Mouse (Mus musculus): ENCODE measurements around the gene Trpc7.

Trpc7 gene

DNA sequence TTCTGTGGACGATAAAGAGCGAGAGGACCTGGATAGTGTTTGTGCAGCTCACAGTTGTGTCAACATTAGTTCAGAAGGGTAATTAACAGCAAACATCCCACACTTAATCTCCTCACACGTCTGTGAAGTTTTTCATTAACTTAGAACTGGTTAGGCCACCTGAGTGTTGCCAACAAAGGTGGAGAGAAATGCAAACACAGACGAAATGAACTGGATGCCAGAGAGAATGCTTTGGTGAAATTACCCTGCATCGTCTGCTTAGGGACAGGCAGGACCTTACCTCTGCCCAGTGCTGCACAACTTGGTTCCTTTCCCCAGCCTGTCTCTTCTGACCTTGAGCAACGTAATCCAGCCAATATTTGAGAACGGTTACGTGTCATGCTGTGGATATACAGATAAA lies 148.2 kb downstream of the Trpc7 start:
- no peak for DNase-seq (ENCODE audit: low read depth, low spot score)

DNA sequence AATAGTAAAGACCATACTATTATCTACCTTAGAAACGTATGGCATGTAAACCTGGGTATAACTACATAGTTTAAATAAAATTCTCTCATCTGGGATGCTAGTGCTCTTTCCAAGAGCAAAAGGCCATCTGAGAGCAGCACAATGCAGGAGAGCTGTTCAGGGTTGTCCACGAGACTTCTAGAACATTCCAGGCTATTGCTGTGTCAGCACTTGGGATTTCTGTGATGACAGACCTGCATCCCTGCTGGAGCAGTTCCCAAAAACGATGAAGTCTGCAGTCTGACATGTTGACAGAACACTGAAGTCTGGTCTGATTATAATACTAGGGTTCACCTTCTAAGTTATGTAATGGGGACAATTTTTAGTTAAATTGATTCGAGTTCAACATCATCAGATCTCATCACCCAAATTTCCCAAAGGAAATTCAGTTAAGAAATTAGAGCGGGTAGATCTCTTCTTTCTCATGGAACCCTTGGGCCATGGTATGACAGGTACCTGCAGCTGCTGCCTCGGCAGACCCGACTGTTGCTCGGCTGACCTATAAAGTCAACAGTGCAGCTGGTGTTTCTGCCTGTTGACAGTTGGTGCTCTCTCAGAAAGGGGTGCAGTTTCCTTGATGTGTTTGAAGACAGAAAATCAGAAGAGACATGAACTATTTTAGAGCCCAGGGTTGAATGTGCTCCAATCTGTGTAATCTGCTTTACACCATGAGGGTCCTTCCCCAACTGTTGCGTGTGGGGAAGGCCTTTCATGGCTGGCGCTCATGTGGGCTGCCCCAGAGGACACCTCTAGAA lies 148.9 kb downstream of the Trpc7 start:
- DNase-seq (ENCODE audit: low read depth, low spot score) = no peak

DNA sequence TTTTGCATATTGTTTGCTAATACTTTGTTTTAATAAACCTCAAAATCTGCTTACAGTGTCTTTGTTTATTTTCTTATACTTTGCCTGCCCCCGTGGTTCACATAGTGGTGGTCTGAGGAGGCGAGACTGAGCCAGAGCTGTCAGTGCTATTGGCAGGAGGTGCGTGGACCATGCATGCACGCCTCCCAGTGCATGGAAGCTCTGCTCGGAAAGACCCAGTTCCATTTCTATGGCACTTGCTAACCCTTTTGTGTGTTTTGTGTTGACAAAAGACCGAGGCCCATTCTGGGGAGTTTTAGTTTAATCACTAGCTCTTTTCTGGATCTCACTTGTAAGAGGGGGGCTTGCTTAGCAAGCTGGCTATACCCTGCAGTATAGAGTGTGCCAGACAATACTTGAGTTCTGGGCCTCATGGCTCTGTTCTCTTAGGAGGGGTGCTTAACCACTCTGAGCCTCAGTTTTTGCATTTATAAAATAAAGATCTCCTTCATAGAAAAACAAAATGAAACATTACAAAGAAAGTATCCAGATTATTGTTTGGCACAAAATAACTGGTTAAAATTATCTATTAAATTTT lies 153.4 kb downstream of the Trpc7 start:
- DNase-seq (ENCODE audit: low read depth, low spot score) = no peak

DNA sequence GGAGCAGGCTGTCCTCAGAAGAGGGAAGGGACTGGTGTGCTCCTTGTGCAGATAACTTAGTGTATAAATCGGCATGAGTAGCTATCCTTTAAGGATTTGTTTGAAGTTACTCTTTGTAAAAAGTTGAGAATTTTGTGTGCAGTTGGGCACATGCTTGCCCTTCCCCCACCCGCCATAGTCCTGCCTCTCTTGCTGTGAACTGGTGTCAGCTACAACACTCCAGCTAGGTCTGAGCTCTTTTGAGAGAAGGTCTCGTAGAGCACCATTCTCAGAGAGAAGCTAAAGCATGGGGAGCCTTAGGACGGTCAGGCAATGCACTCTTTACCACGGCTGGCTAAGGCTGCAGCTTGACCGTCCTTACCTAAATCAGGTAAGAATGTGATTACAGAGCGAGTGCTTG lies 154.1 kb downstream of the Trpc7 start:
- DNase-seq (ENCODE audit: low read depth, low spot score) = no peak

DNA sequence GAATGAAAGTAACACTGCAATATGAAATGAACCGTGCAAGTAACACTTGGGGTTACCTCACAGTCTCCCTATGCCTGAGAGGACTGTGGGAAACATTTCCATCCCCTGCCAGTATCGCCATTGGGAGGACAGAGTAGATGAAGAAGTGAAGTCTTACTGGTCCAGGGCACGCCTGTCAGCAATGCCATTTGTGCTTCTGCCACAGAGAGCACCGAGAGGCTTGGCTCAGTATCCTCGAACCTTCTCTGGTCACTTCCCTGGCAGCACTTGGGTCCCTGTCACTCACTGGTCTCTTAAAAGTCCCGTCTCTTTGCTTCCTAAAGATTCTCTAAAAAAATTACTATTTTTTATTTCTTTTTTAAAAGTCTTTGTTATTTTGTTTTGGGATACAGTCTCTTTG lies 155.3 kb downstream of the Trpc7 start:
- DNase-seq (ENCODE audit: low read depth, low spot score) = no peak

DNA sequence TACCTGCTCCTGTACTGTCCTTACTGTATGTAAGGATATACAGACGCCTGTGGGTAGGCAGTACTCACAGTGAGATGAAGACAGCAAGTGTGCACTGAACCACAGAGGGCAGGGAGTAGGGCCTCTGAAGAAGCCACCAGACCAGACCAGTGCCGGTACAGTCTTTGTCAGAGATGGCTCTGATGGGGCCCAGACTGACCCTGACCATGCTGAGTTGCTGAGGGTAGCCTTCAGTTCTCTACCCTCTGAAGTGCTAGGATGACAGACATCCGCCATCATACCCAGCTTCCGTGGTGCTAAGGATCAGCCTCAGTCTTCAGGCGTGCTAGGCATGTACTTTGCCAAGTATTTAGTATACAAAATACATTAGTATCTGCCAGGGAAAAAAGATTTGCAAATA lies 156.2 kb downstream of the Trpc7 start:
- DNase-seq (ENCODE audit: low read depth, low spot score) = no peak

DNA sequence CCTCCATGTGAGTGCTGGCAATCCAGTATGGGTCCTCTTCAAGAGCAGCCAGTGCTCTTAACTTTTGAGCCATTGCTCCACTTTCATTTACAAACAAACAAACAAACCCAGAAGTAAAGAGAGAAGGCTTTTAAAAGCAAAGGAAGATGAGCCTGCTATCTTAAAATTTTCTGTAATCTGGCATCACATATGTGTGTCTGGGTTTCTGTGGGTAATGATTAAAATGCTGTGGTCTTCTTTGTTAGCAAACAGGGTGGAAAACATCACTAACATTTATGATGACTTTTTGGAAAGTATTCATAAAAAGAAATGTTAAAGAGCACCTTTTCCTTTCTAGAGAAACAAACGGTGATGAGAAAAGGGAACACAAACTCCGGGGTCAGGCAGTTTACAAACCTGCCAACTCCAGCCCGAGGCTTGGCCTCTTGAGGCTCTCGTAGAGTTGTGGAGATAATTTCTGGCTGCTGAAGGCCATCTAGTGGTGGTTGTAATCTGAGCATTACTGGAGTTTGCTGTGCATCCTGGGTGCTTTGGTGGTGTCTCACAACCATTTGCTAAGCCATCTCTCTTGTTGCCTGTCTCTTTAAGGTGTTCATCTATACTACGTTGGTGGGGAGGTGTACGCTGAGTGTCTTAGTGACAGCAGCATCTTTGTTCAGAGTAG lies 160.4 kb downstream of the Trpc7 start:
- DNase-seq (ENCODE audit: low read depth, low spot score) = no peak

DNA sequence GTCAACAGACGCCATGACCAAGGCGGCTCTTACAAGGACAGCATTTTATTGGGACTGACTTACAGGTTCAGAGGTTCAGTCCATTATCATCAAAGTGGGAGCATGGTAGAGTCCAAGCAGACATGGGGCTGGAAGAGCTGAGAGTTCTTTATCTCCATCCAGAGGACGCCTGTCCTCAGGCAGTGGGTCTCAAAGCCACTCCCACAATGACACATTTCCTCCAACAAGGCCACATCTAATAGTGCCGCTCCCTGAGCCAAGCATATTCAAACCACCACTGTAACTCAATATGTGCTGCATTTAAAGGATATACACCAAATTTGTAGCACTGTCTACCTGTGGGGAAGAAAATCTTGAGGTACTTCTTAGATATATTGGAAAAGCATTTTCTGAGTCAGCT lies 161.2 kb downstream of the Trpc7 start:
- no peak for DNase-seq (ENCODE audit: low read depth, low spot score)

DNA sequence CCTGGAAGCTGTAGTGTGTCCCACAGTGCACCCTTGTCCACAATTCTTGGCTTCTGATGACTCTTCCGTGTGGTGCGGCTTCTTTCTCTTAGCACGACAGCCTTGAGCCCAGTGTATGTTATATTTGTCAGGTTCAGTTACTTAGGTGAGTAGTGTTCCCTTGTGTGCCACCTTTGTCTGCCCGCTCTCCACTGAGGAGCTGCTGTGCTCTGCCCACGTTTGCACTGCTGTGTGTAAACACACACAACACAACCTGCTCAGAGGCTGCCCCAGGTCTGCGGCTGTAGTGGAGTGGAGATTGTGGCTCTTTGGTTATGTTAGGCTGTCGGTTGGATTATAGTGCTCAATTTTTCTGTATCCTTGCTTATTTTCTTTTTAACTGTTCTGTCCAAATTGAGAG lies 166.7 kb downstream of the Trpc7 start:
- no peak for DNase-seq (ENCODE audit: low read depth, low spot score)

DNA sequence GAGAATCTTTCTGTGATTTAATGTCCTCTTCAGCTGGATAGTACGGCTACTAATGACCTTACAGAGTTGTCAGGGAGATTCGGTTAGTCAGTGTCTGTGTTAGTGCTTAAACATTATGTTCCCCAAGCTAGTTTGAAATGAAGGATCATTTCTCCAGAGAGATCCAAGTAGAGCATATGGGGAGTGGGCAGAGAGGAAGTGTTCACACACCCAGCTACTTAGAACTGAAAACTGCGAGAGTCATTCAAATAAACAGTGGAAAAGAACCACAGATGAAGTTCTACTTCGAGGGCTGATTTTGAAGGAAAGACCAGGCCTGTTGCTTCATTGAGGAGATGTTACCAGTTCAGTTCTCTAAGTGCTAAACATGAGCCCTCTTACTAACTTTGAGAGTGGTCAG lies 169.2 kb downstream of the Trpc7 start:
- DNase-seq (ENCODE audit: low read depth, low spot score) = no peak

Measured in forelimb bud, embryonic 11.5 days (tissue).